Mouse (Mus musculus): ENCODE results near the gene Rapgef4. TPM values are rescaled to one million over a fixed set of nuclear protein-coding genes. Genes with fewer than 3 reads are reported as not detected.
"Not testable (repeated sequence)": the region's sequence is repeated elsewhere in the genome, so short reads cannot be mapped to it uniquely, and the experiment has no call there.

The Rapgef4 gene
- polyA plus RNA-seq, 1 experiment from 2014 or later: 2.1 TPM

- no peaks in the 10 kb centered on the region for H3K27me3 ChIP-seq (ENCODE audit: poor library complexity, severe bottlenecking)
- 80% methylated on average over 8 of the region's 8 CpGs for WGBS
Observed at GRCm38 (mm10) chr2:72070086-72070485, 89.0 kb downstream of the Rapgef4 start.

GRCm38 (mm10) chr2:72073121-72073520 lies 92.1 kb downstream of the Rapgef4 start:
- H3K27me3 ChIP-seq (ENCODE audit: poor library complexity, severe bottlenecking); H3K4me3 ChIP-seq; H3K9me3 ChIP-seq; DNase-seq (ENCODE audit: extremely low spot score, low spot score); H3K27ac ChIP-seq; H3K4me1 ChIP-seq; H3K36me3 ChIP-seq (replicated peaks): not testable (repeated sequence)
- WGBS: 57% methylated on average over 1 of the region's 1 CpGs

More at GRCm38 (mm10) chr2:72070086-72070485, 89.0 kb downstream of the Rapgef4 start:
- no peak overlapping the region for H3K4me3 ChIP-seq
- H3K36me3 ChIP-seq (replicated peaks): no peaks in the 10 kb centered on the region
- no peaks in the 10 kb centered on the region for H3K9me3 ChIP-seq
- H3K4me1 ChIP-seq: peaks cover 5% of the 10 kb centered on the region; the same call in 1 of the 2 replicates
- H3K27ac ChIP-seq: no peak overlapping the region
- no peak for DNase-seq (ENCODE audit: extremely low spot score, low spot score)

GRCm38 (mm10) chr2:72074999-72075561 lies 94.0 kb downstream of the Rapgef4 start:
- Histone ChIP-seq H3K4me3 (no peak overlapping the region), H3K4me1 (peaks cover 9% of the 10 kb centered on the region), H3K36me3 (replicated peaks) (no peaks in the 10 kb centered on the region), H3K9me3 (no peaks in the 10 kb centered on the region), H3K27me3 (ENCODE audit: poor library complexity, severe bottlenecking) (no peaks in the 10 kb centered on the region), H3K27ac (no peak overlapping the region)
- 85% methylated on average over 10 of the region's 10 CpGs for WGBS
- no peak for DNase-seq (ENCODE audit: extremely low spot score, low spot score)

GRCm38 (mm10) chr2:72077490-72078139 lies 96.6 kb downstream of the Rapgef4 start:
- no peaks in the 10 kb centered on the region for H3K27me3 ChIP-seq (ENCODE audit: poor library complexity, severe bottlenecking)

GRCm38 (mm10) chr2:72078140-72078521 lies 97.1 kb downstream of the Rapgef4 start:
- no peaks in the 10 kb centered on the region for H3K27me3 ChIP-seq (ENCODE audit: poor library complexity, severe bottlenecking)
- H3K9me3 ChIP-seq: no peaks in the 10 kb centered on the region
- no peak for DNase-seq (ENCODE audit: extremely low spot score, low spot score)
- no peaks in the 10 kb centered on the region for H3K36me3 ChIP-seq (replicated peaks)
- peaks cover 9% of the 10 kb centered on the region for H3K4me1 ChIP-seq
- 89% methylated on average over 6 of the region's 6 CpGs for WGBS
- H3K4me3 ChIP-seq: no peak overlapping the region
- no peak overlapping the region for H3K27ac ChIP-seq

More at GRCm38 (mm10) chr2:72077490-72078139, 96.6 kb downstream of the Rapgef4 start:
- Histone ChIP-seq H3K36me3 (replicated peaks) (no peaks in the 10 kb centered on the region), H3K27ac (no peak overlapping the region), H3K9me3 (no peaks in the 10 kb centered on the region), H3K4me1 (peaks cover 9% of the 10 kb centered on the region), H3K4me3 (no peak overlapping the region)
- 86% methylated on average over 3 of the region's 3 CpGs for WGBS
- no peak for DNase-seq (ENCODE audit: extremely low spot score, low spot score)

- 86% methylated on average over 8 of the region's 8 CpGs for WGBS
- Histone ChIP-seq H3K4me1 (peaks cover 9% of the 10 kb centered on the region), H3K36me3 (replicated peaks) (no peaks in the 10 kb centered on the region), H3K27me3 (ENCODE audit: poor library complexity, severe bottlenecking) (no peaks in the 10 kb centered on the region), H3K27ac (no peak overlapping the region), H3K4me3 (no peak overlapping the region), H3K9me3 (no peaks in the 10 kb centered on the region)
- no peak for DNase-seq (ENCODE audit: extremely low spot score, low spot score)
Observed at GRCm38 (mm10) chr2:72079110-72079509, 98.1 kb downstream of the Rapgef4 start.

- WGBS: 86% methylated on average over 4 of the region's 4 CpGs
- Histone ChIP-seq H3K27me3 (ENCODE audit: poor library complexity, severe bottlenecking) (no peaks in the 10 kb centered on the region), H3K4me3 (no peak overlapping the region), H3K36me3 (replicated peaks) (no peaks in the 10 kb centered on the region), H3K27ac (no peak overlapping the region), H3K9me3 (no peaks in the 10 kb centered on the region), H3K4me1 (peaks cover 10% of the 10 kb centered on the region)
- no peak for DNase-seq (ENCODE audit: extremely low spot score, low spot score)
Observed at GRCm38 (mm10) chr2:72082846-72083245, 101.8 kb downstream of the Rapgef4 start.

GRCm38 (mm10) chr2:72088886-72089285 lies 107.8 kb downstream of the Rapgef4 start:
- no peak for DNase-seq (ENCODE audit: extremely low spot score, low spot score)
- Histone ChIP-seq H3K9me3 (no peaks in the 10 kb centered on the region), H3K27me3 (ENCODE audit: poor library complexity, severe bottlenecking) (no peaks in the 10 kb centered on the region), H3K4me1 (peaks cover 22% of the 10 kb centered on the region), H3K4me3 (no peak overlapping the region), H3K36me3 (replicated peaks) (no peaks in the 10 kb centered on the region), H3K27ac (no peak overlapping the region)
- WGBS: 96% methylated on average over 11 of the region's 11 CpGs

GRCm38 (mm10) chr2:72090061-72090460 lies 109.0 kb downstream of the Rapgef4 start:
- Histone ChIP-seq H3K9me3 (no peaks in the 10 kb centered on the region), H3K4me1 (peaks cover 26% of the 10 kb centered on the region), H3K36me3 (replicated peaks) (no peaks in the 10 kb centered on the region), H3K27ac (no peak overlapping the region), H3K4me3 (no peak overlapping the region), H3K27me3 (ENCODE audit: poor library complexity, severe bottlenecking) (no peaks in the 10 kb centered on the region)
- DNase-seq (ENCODE audit: extremely low spot score, low spot score): no peak
- WGBS: 93% methylated on average over 2 of the region's 2 CpGs

GRCm38 (mm10) chr2:72092046-72092445 lies 111.0 kb downstream of the Rapgef4 start:
- H3K4me1 ChIP-seq: peaks cover 26% of the 10 kb centered on the region
- no peak overlapping the region for H3K27ac ChIP-seq
- H3K9me3 ChIP-seq: no peaks in the 10 kb centered on the region
- no peaks in the 10 kb centered on the region for H3K27me3 ChIP-seq (ENCODE audit: poor library complexity, severe bottlenecking)
- no peak overlapping the region for H3K4me3 ChIP-seq
- H3K36me3 ChIP-seq (replicated peaks): no peaks in the 10 kb centered on the region
- WGBS: 80% methylated on average over 3 of the region's 3 CpGs
- DNase-seq (ENCODE audit: extremely low spot score, low spot score): no peak

- peaks cover 20% of the 10 kb centered on the region for H3K4me1 ChIP-seq
- H3K4me3 ChIP-seq: no peak overlapping the region
- H3K36me3 ChIP-seq (replicated peaks): no peaks in the 10 kb centered on the region
- 86% methylated on average over 20 of the region's 20 CpGs for WGBS
- H3K27me3 ChIP-seq (ENCODE audit: poor library complexity, severe bottlenecking): no peaks in the 10 kb centered on the region
- DNase-seq (ENCODE audit: extremely low spot score, low spot score): no peak
- no peak overlapping the region for H3K27ac ChIP-seq
- no peaks in the 10 kb centered on the region for H3K9me3 ChIP-seq
Observed at GRCm38 (mm10) chr2:72093402-72094037, 112.5 kb downstream of the Rapgef4 start.

GRCm38 (mm10) chr2:72094038-72094437 lies 113.0 kb downstream of the Rapgef4 start:
- Histone ChIP-seq H3K4me3 (no peak overlapping the region), H3K9me3 (no peaks in the 10 kb centered on the region), H3K36me3 (replicated peaks) (no peaks in the 10 kb centered on the region), H3K27ac (no peak overlapping the region), H3K4me1 (peaks cover 20% of the 10 kb centered on the region), H3K27me3 (ENCODE audit: poor library complexity, severe bottlenecking) (no peaks in the 10 kb centered on the region)
- WGBS: 93% methylated on average over 8 of the region's 8 CpGs
- DNase-seq (ENCODE audit: extremely low spot score, low spot score): no peak

- Histone ChIP-seq H3K4me3 (no peak overlapping the region), H3K4me1 (peaks cover 20% of the 10 kb centered on the region), H3K36me3 (replicated peaks) (no peaks in the 10 kb centered on the region), H3K27me3 (ENCODE audit: poor library complexity, severe bottlenecking) (no peaks in the 10 kb centered on the region), H3K27ac (no peak overlapping the region), H3K9me3 (no peaks in the 10 kb centered on the region)
- no peak for DNase-seq (ENCODE audit: extremely low spot score, low spot score)
- WGBS: 94% methylated on average over 7 of the region's 7 CpGs
Observed at GRCm38 (mm10) chr2:72094446-72094845, 113.4 kb downstream of the Rapgef4 start.

All from forebrain, embryonic 10.5 days (tissue).